Mouse (Mus musculus) liver, embryonic 15.5 days (tissue): ENCODE results near the gene Aqp5. TPM values are rescaled to one million over a fixed set of nuclear protein-coding genes. Genes with fewer than 3 reads are reported as not detected.

Experiments
- ATAC-seq: fragments of 200-750 bp; cut with Nextera tagmentation; 2 replicates; pipeline ENCODE4 v1.8.0; 2017; ENCODE audit warnings: moderate number of reproducible peaks, mild to moderate bottlenecking, moderate library complexity; ENCODE audit not compliant: insufficient read depth
- H3K27ac ChIP-seq: fragments of 300-500 bp; sonication (generic); replicated peaks from 2 replicates; pipeline ENCODE4 v1.5.1; 2015; ENCODE audit warnings: mild to moderate bottlenecking, inconsistent platforms
- H3K27me3 ChIP-seq: fragments of 300-500 bp; sonication (generic); 2 replicates; pipeline ENCODE4 v1.6.1; 2015; ENCODE audit warnings: mild to moderate bottlenecking, inconsistent platforms
- H3K36me3 ChIP-seq: fragments of 300-500 bp; sonication (generic); replicated peaks from 2 replicates; pipeline ENCODE4 v1.6.1; 2015; ENCODE audit warnings: moderate library complexity, mild to moderate bottlenecking, inconsistent platforms
- H3K4me1 ChIP-seq: fragments of 300-500 bp; sonication (generic); replicated peaks from 2 replicates; pipeline ENCODE4 v1.6.1; 2015; ENCODE audit warnings: inconsistent platforms
- H3K4me2 ChIP-seq: fragments of 300-500 bp; sonication (generic); 2 replicates; pipeline ENCODE4 v1.6.1; 2015; ENCODE audit warnings: moderate library complexity, mild to moderate bottlenecking, inconsistent platforms
- H3K4me3 ChIP-seq: fragments of 300-500 bp; sonication (generic); replicated peaks from 2 replicates; pipeline ENCODE4 v1.5.1; 2015; ENCODE audit warnings: mild to moderate bottlenecking, inconsistent platforms
- H3K9ac ChIP-seq: fragments of 300-500 bp; sonication (generic); 2 replicates; pipeline ENCODE4 v1.6.1; 2015; ENCODE audit warnings: moderate library complexity, mild to moderate bottlenecking, inconsistent platforms
- H3K9me3 ChIP-seq: fragments of 300-500 bp; sonication (generic); replicated peaks from 2 replicates; pipeline ENCODE4 v1.6.1; 2016; ENCODE audit warnings: inconsistent platforms
- whole genome bisulfite sequencing: fragments of 180-500 bp; shearing (Covaris S2); methylation state at CpG from one replicate; pipeline ENCODE4 v1.1.7; 2015; ENCODE audit warnings: mixed read lengths; ENCODE audit not compliant: insufficient replicate concordance; 5-methylcytosine and 5-hydroxymethylcytosine counted together
- polyA plus RNA-seq: library from polyadenylated mRNA; unstranded; fragments of >200 nt; fragmentation: Nextera tagmentation; extraction: Ambion mirVana; gene quantifications from 2 replicates; pipeline ENCODE4 v1.2.1, GENCODE M21; 2015

Aqp5 gene
- polyA plus RNA-seq, 1 experiment from 2014 or later: 0.06 TPM

DNA sequence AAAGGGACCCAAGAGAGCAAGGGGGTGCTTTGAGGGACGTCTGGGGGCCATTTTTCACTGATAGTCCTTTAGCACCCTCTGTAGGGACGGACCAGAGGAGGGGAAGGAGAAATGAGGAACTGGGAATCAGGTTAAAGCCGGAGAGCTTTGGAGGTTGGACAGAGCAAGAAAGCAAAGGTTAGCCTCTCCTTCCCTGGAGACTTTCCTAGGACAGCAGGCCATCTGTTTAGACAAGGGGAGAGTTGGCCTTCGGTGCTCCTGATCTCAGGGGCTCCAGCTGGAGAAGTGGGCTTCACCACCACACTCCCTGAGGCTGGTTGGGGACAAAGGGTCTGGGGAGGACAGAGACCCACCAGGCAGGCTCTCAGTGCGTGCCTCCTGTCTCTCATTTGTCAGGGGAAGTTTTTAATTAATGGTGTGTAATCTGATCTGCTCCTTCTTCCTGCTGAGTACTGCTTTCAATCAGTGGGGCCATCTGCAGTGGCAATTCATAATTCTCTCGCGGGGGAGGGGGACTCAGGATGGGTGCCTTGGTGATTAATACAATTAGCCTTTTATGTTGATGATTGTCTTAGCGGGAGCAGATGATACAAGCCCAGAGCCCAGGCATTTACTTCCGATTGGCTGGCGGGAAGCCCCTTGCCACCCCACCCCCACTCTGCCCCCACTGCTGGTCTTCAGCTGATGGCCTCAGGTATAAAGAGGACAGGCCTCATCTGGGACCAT lies 17.0 kb downstream of the Aqp5 start:
- Histone ChIP-seq H3K4me2 (no peak overlapping the region), H3K4me1 (peaks cover 15% of the 10 kb centered on the region), H3K27me3 (peaks cover 84% of the 10 kb centered on the region), H3K27ac (no peak overlapping the region), H3K9ac (no peak overlapping the region), H3K4me3 (no peak overlapping the region), H3K9me3 (no peaks in the 10 kb centered on the region), H3K36me3 (no peaks in the 10 kb centered on the region)
- 32% methylated on average over 10 of the region's 10 CpGs for WGBS
- no peak for ATAC-seq

DNA sequence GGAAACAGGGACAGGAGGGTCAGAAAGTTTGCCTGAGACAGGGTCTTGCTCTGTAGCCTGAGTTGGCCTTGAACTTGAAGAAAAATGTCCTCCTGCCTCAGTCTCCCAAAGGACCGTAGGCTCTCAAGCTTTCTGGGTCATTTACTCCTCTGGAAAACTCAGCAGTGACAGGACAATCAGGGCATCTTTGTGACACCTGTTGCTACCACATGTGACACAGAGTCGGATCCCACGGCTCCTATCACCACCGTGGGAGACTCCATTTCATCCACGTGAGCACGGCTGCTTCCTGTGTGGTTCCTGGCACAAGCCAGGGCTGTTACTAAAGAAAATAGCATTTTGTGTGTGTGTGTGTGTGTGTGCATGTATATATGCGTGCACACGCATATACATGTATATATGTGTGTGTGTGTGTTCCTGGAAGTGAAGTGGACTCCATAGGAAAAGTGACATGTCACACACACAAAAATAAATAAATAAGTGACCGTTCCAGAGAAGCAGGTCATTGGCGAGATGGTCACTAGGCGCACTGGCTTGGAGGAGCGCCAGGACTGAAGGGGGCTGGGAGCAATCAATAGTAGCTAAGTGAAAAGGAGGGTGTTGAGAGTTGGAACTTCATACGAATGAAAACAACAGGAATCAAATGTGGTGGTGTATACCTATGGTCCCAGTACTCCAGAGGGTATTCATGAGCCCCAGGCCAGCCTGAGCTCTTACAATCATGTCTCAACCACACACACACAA lies 18.0 kb downstream of the Aqp5 start:
- no peak overlapping the region for H3K27ac ChIP-seq
- ATAC-seq: no peak
- no peaks in the 10 kb centered on the region for H3K36me3 ChIP-seq
- 62% methylated on average over 13 of the region's 13 CpGs for WGBS
- H3K4me2 ChIP-seq: no peak overlapping the region
- H3K9me3 ChIP-seq: no peaks in the 10 kb centered on the region
- no peak overlapping the region for H3K9ac ChIP-seq
- H3K4me3 ChIP-seq: no peak overlapping the region
- H3K27me3 ChIP-seq: peaks cover 78% of the 10 kb centered on the region
- H3K4me1 ChIP-seq: peaks cover 15% of the 10 kb centered on the region

GRCm38 (mm10) chr15:99611563-99611962 lies 21.0 kb downstream of the Aqp5 start:
- peaks cover 81% of the 10 kb centered on the region for H3K27me3 ChIP-seq
- no peak overlapping the region for H3K27ac ChIP-seq
- H3K4me2 ChIP-seq: no peak overlapping the region
- WGBS: 62% methylated on average over 7 of the region's 7 CpGs
- H3K9me3 ChIP-seq: no peaks in the 10 kb centered on the region
- no peak for ATAC-seq
- H3K9ac ChIP-seq: no peak overlapping the region
- peaks cover 13% of the 10 kb centered on the region for H3K4me1 ChIP-seq
- H3K36me3 ChIP-seq: no peaks in the 10 kb centered on the region
- H3K4me3 ChIP-seq: no peak overlapping the region

DNA sequence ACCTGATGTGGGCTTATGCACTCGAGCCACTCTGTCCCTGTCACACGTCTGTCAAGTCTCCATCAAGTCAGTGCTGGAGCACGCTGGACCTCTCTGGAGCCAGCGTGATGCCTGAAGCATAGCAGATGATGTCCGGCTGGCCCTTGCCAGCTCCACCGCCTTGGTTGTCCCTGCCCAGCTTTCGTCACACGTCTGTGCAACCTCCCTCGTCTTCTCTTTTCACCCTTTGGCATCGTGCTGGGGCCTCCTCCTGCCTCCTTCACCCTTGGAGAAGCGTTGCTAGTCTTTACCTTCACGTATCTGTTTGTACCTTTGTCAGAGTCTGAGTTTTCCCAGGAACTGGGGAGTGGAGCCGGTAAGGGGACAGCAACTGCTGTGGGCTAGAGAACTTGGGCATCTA lies 23.7 kb downstream of the Aqp5 start:
- H3K9ac ChIP-seq: no peak overlapping the region
- 63% methylated on average over 13 of the region's 13 CpGs for WGBS
- H3K9me3 ChIP-seq: no peaks in the 10 kb centered on the region
- peaks cover 56% of the 10 kb centered on the region for H3K27me3 ChIP-seq
- H3K4me1 ChIP-seq: 0 out of 2 replicates have a peak, but pooled peaks cover 4% of the 10 kb centered on the region
- no peak overlapping the region for H3K4me3 ChIP-seq
- no peak overlapping the region for H3K27ac ChIP-seq
- H3K4me2 ChIP-seq: no peak overlapping the region
- no peaks in the 10 kb centered on the region for H3K36me3 ChIP-seq
- ATAC-seq: no peak

- Histone ChIP-seq H3K9ac (no peak overlapping the region), H3K27ac (no peak overlapping the region), H3K4me3 (no peak overlapping the region), H3K36me3 (peaks cover 5% of the 10 kb centered on the region), H3K4me2 (no peak overlapping the region), H3K27me3 (peaks cover 54% of the 10 kb centered on the region), H3K9me3 (no peaks in the 10 kb centered on the region), H3K4me1 (0 out of 2 replicates have a peak, but pooled peaks cover 4% of the 10 kb centered on the region)
- 16% methylated on average over 12 of the region's 12 CpGs for WGBS
- no peak for ATAC-seq
Measured at GRCm38 (mm10) chr15:99614753-99615152, 24.2 kb downstream of the Aqp5 start.

- H3K27ac ChIP-seq: no peak overlapping the region
- no peak overlapping the region for H3K4me2 ChIP-seq
- no peak overlapping the region for H3K4me3 ChIP-seq
- H3K9me3 ChIP-seq: no peaks in the 10 kb centered on the region
- H3K4me1 ChIP-seq: 0 out of 2 replicates have a peak, but pooled peaks cover 4% of the 10 kb centered on the region
- no peak for ATAC-seq
- peaks cover 10% of the 10 kb centered on the region for H3K36me3 ChIP-seq
- WGBS: 44% methylated on average over 9 of the region's 9 CpGs
- no peak overlapping the region for H3K9ac ChIP-seq
- H3K27me3 ChIP-seq: peaks cover 50% of the 10 kb centered on the region
Measured at GRCm38 (mm10) chr15:99615246-99615645, 24.7 kb downstream of the Aqp5 start.

DNA sequence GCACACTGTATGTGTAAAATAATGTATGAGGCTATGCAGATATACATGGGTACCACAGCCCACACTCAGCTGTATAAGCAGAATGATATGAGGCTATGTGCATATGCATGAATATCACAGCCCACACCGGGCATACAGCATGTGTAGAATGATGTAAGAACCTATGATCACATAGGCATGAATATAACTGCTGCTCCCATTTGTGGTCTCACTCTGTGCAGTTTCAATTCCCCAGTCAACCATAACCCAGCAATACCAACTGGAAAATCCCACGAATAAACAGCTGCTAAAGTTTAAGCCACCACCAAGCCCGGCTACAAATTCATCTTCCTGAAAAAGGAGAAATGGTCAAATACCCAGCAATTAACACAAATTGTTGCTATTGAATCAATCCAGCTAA lies 28.0 kb downstream of the Aqp5 start:
- Histone ChIP-seq H3K9me3 (no peaks in the 10 kb centered on the region), H3K9ac (no peak overlapping the region), H3K27me3 (peaks cover 25% of the 10 kb centered on the region), H3K4me3 (no peak overlapping the region), H3K4me2 (no peak overlapping the region), H3K27ac (no peak overlapping the region), H3K4me1 (0 out of 2 replicates have a peak, but pooled peaks cover 4% of the 10 kb centered on the region), H3K36me3 (peaks cover 43% of the 10 kb centered on the region)
- no peak for ATAC-seq
- 67% methylated on average over 3 of the region's 3 CpGs for WGBS

DNA sequence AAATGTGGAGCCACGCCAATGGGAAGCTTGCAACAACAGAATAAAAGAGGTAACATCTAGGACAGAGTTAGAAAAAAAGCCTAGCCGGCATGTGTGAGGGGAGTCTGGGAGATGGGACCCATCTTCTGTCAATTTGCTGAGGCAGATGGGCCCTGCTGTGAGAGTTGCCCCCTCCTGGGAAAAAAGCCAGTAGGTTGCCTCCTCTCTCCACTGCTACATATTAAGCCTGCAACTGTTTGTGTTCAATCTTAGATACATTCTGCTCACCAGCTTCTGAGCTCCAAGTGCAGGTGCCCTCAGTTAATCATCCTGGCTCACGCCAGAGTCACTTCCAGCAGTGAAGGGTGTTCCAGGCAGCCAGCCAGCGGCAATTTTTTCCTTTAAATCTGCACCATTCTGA lies 29.2 kb downstream of the Aqp5 start:
- Histone ChIP-seq H3K9me3 (no peaks in the 10 kb centered on the region), H3K4me2 (no peak overlapping the region), H3K27ac (no peak overlapping the region), H3K27me3 (peaks cover 13% of the 10 kb centered on the region; the same call in 1 of the 2 replicates), H3K4me1 (0 out of 2 replicates have a peak, but pooled peaks cover 1% of the 10 kb centered on the region), H3K36me3 (peaks cover 55% of the 10 kb centered on the region), H3K4me3 (no peak overlapping the region), H3K9ac (no peak overlapping the region)
- WGBS: 87% methylated on average over 4 of the region's 4 CpGs
- ATAC-seq: no peak

- no peak overlapping the region for H3K4me2 ChIP-seq
- no peaks in the 10 kb centered on the region for H3K4me1 ChIP-seq
- no peaks in the 10 kb centered on the region for H3K27me3 ChIP-seq
- H3K9me3 ChIP-seq: no peaks in the 10 kb centered on the region
- 90% methylated on average over 11 of the region's 11 CpGs for WGBS
- peaks cover 78% of the 10 kb centered on the region for H3K36me3 ChIP-seq
- no peak overlapping the region for H3K27ac ChIP-seq
- no peak overlapping the region for H3K4me3 ChIP-seq
- ATAC-seq: no peak
- H3K9ac ChIP-seq: no peak overlapping the region
Measured at GRCm38 (mm10) chr15:99622063-99622462, 31.5 kb downstream of the Aqp5 start.

GRCm38 (mm10) chr15:99631618-99632017 lies 41.0 kb downstream of the Aqp5 start:
- ATAC-seq: no peak
- H3K36me3 ChIP-seq: peaks cover 100% of the 10 kb centered on the region
- H3K9ac ChIP-seq: no peak overlapping the region
- H3K4me1 ChIP-seq: no peaks in the 10 kb centered on the region
- H3K4me3 ChIP-seq: no peak overlapping the region
- no peaks in the 10 kb centered on the region for H3K9me3 ChIP-seq
- no peak overlapping the region for H3K27ac ChIP-seq
- no peak overlapping the region for H3K4me2 ChIP-seq
- no peaks in the 10 kb centered on the region for H3K27me3 ChIP-seq

- Histone ChIP-seq H3K36me3 (peaks cover 100% of the 10 kb centered on the region), H3K27ac (no peak overlapping the region), H3K4me3 (no peak overlapping the region), H3K9me3 (no peaks in the 10 kb centered on the region), H3K27me3 (no peaks in the 10 kb centered on the region), H3K9ac (no peak overlapping the region), H3K4me1 (no peaks in the 10 kb centered on the region), H3K4me2 (no peak overlapping the region)
- 80% methylated on average over 7 of the region's 7 CpGs for WGBS
- no peak for ATAC-seq
Measured at GRCm38 (mm10) chr15:99634702-99635101, 44.1 kb downstream of the Aqp5 start.
